Mouse (Mus musculus): ENCODE measurements around the gene Bckdk.

DNA sequence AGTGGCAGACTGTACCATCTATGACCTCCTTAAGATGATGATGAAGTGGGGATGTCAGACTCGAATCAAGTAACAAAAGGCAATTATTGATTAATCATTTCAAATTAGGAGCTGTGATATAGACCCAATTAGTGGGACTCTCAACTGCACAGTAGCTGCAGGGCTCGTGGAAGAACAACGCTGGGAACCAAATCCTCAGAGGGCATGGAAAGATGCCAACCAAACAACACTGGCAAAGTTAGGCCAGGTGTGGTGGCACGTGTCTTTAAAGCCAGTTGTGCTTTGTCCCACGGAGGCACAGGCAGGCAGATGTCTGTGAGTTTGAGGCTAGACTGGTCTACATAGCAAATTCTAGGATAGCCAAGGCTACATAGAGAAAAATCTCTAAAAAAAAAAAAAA lies 26.8 kb downstream of the Bckdk start:
- TF ChIP-seq CTCF (IDR thresholded peaks at IDR 0.05; ENCODE audit: low read depth, low read length) (no peak), POLR2A (IDR thresholded peaks at IDR 0.05; ENCODE audit: extremely low read depth, insufficient read depth, low read length) (no peak)
